Mouse (Mus musculus): ENCODE results near the gene Zfp740. TPM values are rescaled to one million over a fixed set of nuclear protein-coding genes. Genes with fewer than 3 reads are reported as not detected.

Zfp740 gene
- polyA plus RNA-seq, 1 experiment from 2014 or later, result 62.7 TPM

Other genes with a start within 250 kb of the Zfp740 start
- 11.5 and 14.1 TPM in 2 replicates for gene Krt78, start 249.0 kb upstream of the Zfp740 start, polyA plus RNA-seq (2015; fragmentation: Nextera tagmentation; extraction: Ambion mirVana)
- gene Krt8, start 198.8 kb upstream of the Zfp740 start, polyA plus RNA-seq (2015; fragmentation: Nextera tagmentation; extraction: Ambion mirVana), result 131 and 181 TPM in 2 replicates
- 87.8 and 119 TPM in 2 replicates for gene Krt18, start 175.1 kb upstream of the Zfp740 start, polyA plus RNA-seq (2015; fragmentation: Nextera tagmentation; extraction: Ambion mirVana)
- gene Eif4b, start 129.5 kb upstream of the Zfp740 start, polyA plus RNA-seq (2015; fragmentation: Nextera tagmentation; extraction: Ambion mirVana), result 107 and 113 TPM in 2 replicates
- 45.5 and 57.2 TPM in 2 replicates for gene Tns2, start 102.8 kb upstream of the Zfp740 start, polyA plus RNA-seq (2015; fragmentation: Nextera tagmentation; extraction: Ambion mirVana)
- 27.4 and 31.7 TPM in 2 replicates for gene Spryd3, start 67.0 kb upstream of the Zfp740 start, polyA plus RNA-seq (2015; fragmentation: Nextera tagmentation; extraction: Ambion mirVana)
- 8.3 and 8.8 TPM in 2 replicates for gene Igfbp6, start 58.9 kb upstream of the Zfp740 start, polyA plus RNA-seq (2015; fragmentation: Nextera tagmentation; extraction: Ambion mirVana)
- 0.21 and 0.41 TPM in 2 replicates for gene Soat2, start 52.7 kb upstream of the Zfp740 start, polyA plus RNA-seq (2015; fragmentation: Nextera tagmentation; extraction: Ambion mirVana)
- gene Csad, start 1.5 kb downstream of the Zfp740 start, polyA plus RNA-seq (2015; fragmentation: Nextera tagmentation; extraction: Ambion mirVana), result 99.1 and 106 TPM in 2 replicates
- 5.8 and 6.8 TPM in 2 replicates for gene Itgb7, start 28.7 kb downstream of the Zfp740 start, polyA plus RNA-seq (2015; fragmentation: Nextera tagmentation; extraction: Ambion mirVana)
- gene Rarg, start 54.3 kb downstream of the Zfp740 start, polyA plus RNA-seq (2015; fragmentation: Nextera tagmentation; extraction: Ambion mirVana), result 112 and 123 TPM in 2 replicates
- 1.6 and 1.7 TPM in 2 replicates for gene Gm9918, start 67.3 kb downstream of the Zfp740 start, polyA plus RNA-seq (2015; fragmentation: Nextera tagmentation; extraction: Ambion mirVana)
- gene Mfsd5, start 76.2 kb downstream of the Zfp740 start, polyA plus RNA-seq (2015; fragmentation: Nextera tagmentation; extraction: Ambion mirVana), result 84.0 and 88.6 TPM in 2 replicates
- 20.2 and 24.5 TPM in 2 replicates for gene Espl1, start 93.0 kb downstream of the Zfp740 start, polyA plus RNA-seq (2015; fragmentation: Nextera tagmentation; extraction: Ambion mirVana)
- 398 and 407 TPM in 2 replicates for gene Pfdn5, start 122.9 kb downstream of the Zfp740 start, polyA plus RNA-seq (2015; fragmentation: Nextera tagmentation; extraction: Ambion mirVana)
- 95.6 and 99.4 TPM in 2 replicates for gene Myg1, start 128.5 kb downstream of the Zfp740 start, polyA plus RNA-seq (2015; fragmentation: Nextera tagmentation; extraction: Ambion mirVana)
- 61.2 and 63.0 TPM in 2 replicates for gene Aaas, start 147.5 kb downstream of the Zfp740 start, polyA plus RNA-seq (2015; fragmentation: Nextera tagmentation; extraction: Ambion mirVana)
- gene Sp7, start 163.9 kb downstream of the Zfp740 start, polyA plus RNA-seq (2015; fragmentation: Nextera tagmentation; extraction: Ambion mirVana), result 35.4 and 35.8 TPM in 2 replicates
- gene Sp1, start 202.9 kb downstream of the Zfp740 start, polyA plus RNA-seq (2015; fragmentation: Nextera tagmentation; extraction: Ambion mirVana), result 10.0 and 11.8 TPM in 2 replicates
- gene Amhr2, start 242.1 kb downstream of the Zfp740 start, polyA plus RNA-seq (2015; fragmentation: Nextera tagmentation; extraction: Ambion mirVana), result 0.59 and 0.75 TPM in 2 replicates

Measured in embryonic facial prominence, embryonic 15.5 days (tissue).